Mouse (Mus musculus): ENCODE measurements at regions not wholly inside any gene's neighbourhood (a gene's known extent, or its start where the extent isn't known, plus 50 kb on each side); places are given as distances from the start of the nearest gene placed in this dataset.

GRCm38 (mm10) chr10:97054472-97054871 lies 424.9 kb upstream of the Dcn start:
- no peak for DNase-seq (ENCODE audit: low spot score in 2 of 2)

GRCm38 (mm10) chr10:97061961-97062360 lies 417.4 kb upstream of the Dcn start:
- DNase-seq (ENCODE audit: low spot score in 2 of 2) = no peak

- DNase-seq (ENCODE audit: low spot score in 2 of 2) = no peak
Measured at GRCm38 (mm10) chr10:97064546-97064945, 414.9 kb upstream of the Dcn start.

- DNase-seq (ENCODE audit: low spot score in 2 of 2) = no peak
Measured at GRCm38 (mm10) chr10:97078022-97078473, 401.4 kb upstream of the Dcn start.

- DNase-seq (ENCODE audit: low spot score in 2 of 2) = no peak
Measured at GRCm38 (mm10) chr10:97079575-97079974, 399.8 kb upstream of the Dcn start.

- no peak for DNase-seq (ENCODE audit: low spot score in 2 of 2)
Measured at GRCm38 (mm10) chr10:97087286-97087685, 392.1 kb upstream of the Dcn start.

- DNase-seq (ENCODE audit: low spot score in 2 of 2) = no peak
Measured at GRCm38 (mm10) chr10:97090254-97090653, 389.2 kb upstream of the Dcn start.

GRCm38 (mm10) chr10:97093886-97094285 lies 385.5 kb upstream of the Dcn start:
- DNase-seq (ENCODE audit: low spot score in 2 of 2) = no peak

- DNase-seq (ENCODE audit: low spot score in 2 of 2) = no peak
Measured at GRCm38 (mm10) chr10:97114501-97114900, 364.9 kb upstream of the Dcn start.

GRCm38 (mm10) chr10:97122693-97123092 lies 356.7 kb upstream of the Dcn start:
- no peak for DNase-seq (ENCODE audit: low spot score in 2 of 2)

- DNase-seq (ENCODE audit: low spot score in 2 of 2) = no peak
Measured at GRCm38 (mm10) chr10:97141561-97141960, 337.8 kb upstream of the Dcn start.

- no peak for DNase-seq (ENCODE audit: low spot score in 2 of 2)
Measured at GRCm38 (mm10) chr10:97158561-97159395, 320.6 kb upstream of the Dcn start.

- no peak for DNase-seq (ENCODE audit: low spot score in 2 of 2)
Measured at GRCm38 (mm10) chr10:97159396-97159760, 320.0 kb upstream of the Dcn start.

GRCm38 (mm10) chr10:97159831-97160575 lies 319.4 kb upstream of the Dcn start:
- peak; percentile 5 to 29 for DNase-seq (ENCODE audit: low spot score in 2 of 2)

GRCm38 (mm10) chr10:97160892-97161291 lies 318.5 kb upstream of the Dcn start:
- no peak for DNase-seq (ENCODE audit: low spot score in 2 of 2)

- DNase-seq (ENCODE audit: low spot score in 2 of 2) = no peak
Measured at GRCm38 (mm10) chr10:97178468-97178867, 300.9 kb upstream of the Dcn start.

GRCm38 (mm10) chr10:97189696-97190095 lies 289.7 kb upstream of the Dcn start:
- DNase-seq (ENCODE audit: low spot score in 2 of 2) = no peak

GRCm38 (mm10) chr10:97211238-97211695 lies 268.1 kb upstream of the Dcn start:
- DNase-seq (ENCODE audit: low spot score in 2 of 2) = no peak

GRCm38 (mm10) chr10:97211785-97212398 lies 267.5 kb upstream of the Dcn start:
- DNase-seq (ENCODE audit: low spot score in 2 of 2) = no peak

- DNase-seq (ENCODE audit: low spot score in 2 of 2) = no peak
Measured at GRCm38 (mm10) chr10:97219474-97219873, 259.9 kb upstream of the Dcn start.

GRCm38 (mm10) chr10:97220431-97220830 lies 259.0 kb upstream of the Dcn start:
- DNase-seq (ENCODE audit: low spot score in 2 of 2) = no peak

GRCm38 (mm10) chr10:97235631-97236030 lies 243.8 kb upstream of the Dcn start:
- no peak for DNase-seq (ENCODE audit: low spot score in 2 of 2)
